Mouse (Mus musculus) right cerebral cortex, postnatal 10 days (tissue): Measurements from ENCODE around the gene Tagap.
"Not testable (repeated sequence)": the region's sequence is repeated elsewhere in the genome, so short reads cannot be mapped to it uniquely, and the experiment has no call there.

Source experiments
- DNase-seq, 2 experiments: peaks; one replicate each; pipeline ENCODE4 v3.0.0; 2021; ENCODE audit warnings: low spot score in 2 of 2

Gene Tagap

GRCm38 (mm10) chr17:7914596-7915227, 11.1 kb upstream of the Tagap start:
- no peak for DNase-seq

DNA sequence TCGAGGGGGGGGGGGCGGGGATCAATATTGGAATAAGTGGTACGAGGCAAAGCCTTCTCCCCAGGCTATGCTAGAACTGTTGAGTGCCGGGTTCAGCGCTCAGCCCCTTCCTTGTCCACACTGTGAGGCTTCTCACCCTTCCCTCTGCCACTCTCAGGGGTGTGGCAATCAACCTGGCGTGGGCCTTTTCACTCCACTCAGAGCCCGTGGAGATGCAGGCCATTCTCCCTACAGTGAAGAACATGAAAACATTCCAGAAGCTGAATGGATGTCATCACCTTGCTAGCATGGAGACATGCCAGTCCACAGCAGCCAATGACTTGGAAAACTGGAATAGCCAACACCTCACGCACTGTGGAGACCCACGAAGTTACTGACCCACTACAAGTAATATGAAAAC, 10.0 kb upstream of the Tagap start:
- no peak for DNase-seq

DNA sequence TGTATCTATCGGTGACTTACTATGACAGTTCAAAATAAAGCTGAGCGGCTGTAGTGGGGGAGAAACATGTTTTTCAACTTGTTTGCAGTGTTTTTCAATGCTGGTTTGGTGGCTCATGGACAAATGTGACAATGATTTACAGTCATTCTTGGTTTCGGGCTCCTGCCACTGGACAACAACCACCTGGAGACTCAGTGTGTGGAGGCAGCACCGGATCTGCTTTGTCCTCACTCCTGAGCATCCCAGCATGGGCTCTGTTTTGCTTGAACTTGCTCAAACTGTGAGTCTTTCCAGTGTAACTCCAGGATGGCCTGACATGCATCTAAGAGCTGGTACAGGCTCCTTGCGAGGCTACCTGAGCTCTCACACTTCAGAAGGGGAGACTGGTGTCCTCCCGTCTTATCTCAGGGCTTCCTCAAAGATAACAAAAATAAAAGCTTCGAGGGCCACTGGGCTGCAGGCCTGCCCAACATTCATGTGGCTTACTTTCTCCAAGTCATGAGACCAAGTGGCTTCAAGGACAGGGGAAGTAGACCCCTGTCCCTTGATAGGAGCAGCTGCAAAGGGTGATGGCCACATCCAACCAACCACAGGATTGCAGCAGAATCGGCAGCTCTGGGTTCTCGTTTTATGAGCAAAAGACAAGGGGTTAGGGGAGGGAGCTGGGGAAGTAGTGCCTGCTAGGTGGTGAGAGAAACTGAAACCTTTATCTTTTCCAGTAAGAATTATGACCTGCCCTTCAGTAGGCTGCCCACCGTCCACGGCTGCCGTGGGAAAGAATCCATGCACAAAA, 8.8 kb upstream of the Tagap start:
- DNase-seq = no peak

GRCm38 (mm10) chr17:7918355-7918754, 7.4 kb upstream of the Tagap start:
- no peak for DNase-seq

GRCm38 (mm10) chr17:7919209-7919608, 6.6 kb upstream of the Tagap start:
- DNase-seq = no peak

DNA sequence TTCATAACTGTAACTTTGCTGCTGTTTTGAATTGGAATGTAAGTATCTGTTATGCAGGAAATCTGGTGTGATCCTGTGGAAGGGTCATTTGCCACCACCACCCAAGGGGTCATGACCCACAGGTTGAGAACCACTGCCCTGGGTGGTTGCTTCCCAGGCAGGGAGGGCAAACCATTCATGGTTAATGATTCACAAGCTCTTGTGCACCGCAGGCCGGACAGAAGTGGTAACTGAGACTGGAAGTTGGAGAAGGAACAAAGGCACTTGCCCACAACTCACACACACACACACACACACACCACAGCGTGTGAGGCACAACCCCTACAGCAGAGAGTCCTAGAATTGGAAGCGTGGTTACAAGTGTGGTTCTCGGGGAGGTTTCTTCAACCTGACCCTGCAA, 3.2 kb upstream of the Tagap start:
- DNase-seq = no peak

DNA sequence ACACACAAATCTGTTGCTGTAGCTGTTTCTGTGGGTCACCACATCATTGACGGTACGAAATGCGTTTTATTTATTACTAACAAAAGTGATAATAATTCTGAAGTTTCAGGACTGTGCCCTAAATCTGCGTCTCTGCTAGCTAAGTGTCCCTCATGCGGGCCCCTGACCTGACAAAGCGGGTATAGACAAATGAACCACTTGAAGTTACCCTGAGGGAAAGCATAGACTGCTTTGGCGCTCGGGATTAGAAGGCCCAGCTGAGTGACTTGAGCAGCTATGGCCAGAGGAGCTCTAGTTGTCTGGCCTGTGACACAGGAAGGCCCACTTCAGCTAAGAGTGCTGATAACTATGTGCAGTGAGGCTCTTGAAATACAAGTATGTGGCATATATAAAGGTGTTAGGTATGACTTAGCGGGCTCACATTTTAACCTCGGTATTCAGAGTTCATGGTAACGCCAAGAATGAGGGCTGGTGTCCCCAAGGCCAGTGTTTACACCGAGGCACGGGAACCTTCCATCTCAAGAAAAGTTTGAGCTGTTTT, 1.5 kb upstream of the Tagap start:
- DNase-seq = peak in 1 of 2 experiments; percentile 14

- DNase-seq = peak; percentile 61 to 79
These were observed 2.1 kb downstream of the Tagap start for GRCm38 (mm10) chr17:7927582-7928535.

GRCm38 (mm10) chr17:7928662-7929061, 2.9 kb downstream of the Tagap start:
- peak in 1 of 2 experiments; percentile 9 for DNase-seq

DNA sequence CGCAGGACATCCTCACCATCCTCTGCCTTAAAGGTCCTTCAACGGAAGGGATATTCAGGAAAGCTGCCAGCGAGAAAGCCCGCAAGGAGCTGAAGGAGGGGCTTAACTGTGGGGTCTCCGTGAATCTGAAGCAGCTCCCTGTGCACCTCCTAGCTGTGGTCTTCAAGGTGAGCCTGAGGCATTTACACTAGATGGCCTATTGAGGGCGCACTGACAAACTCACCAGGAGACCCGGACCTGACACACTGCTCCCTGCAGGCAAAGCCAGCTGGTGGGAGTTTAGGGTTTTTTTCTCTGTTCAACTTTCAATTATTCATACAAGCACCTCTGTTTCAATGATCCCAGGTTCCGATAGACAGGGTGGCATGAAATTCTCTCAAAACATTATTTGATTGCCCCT, 3.5 kb downstream of the Tagap start:
- peak in 1 of 2 experiments; percentile 19 for DNase-seq

- peak in 1 of 2 experiments; percentile 9 for DNase-seq
These were observed 5.5 kb downstream of the Tagap start for GRCm38 (mm10) chr17:7931096-7931990.

- not testable (repeated sequence) for DNase-seq
These were observed 6.3 kb downstream of the Tagap start for GRCm38 (mm10) chr17:7932121-7932520.

- DNase-seq = peak; percentile 58 to 64
These were observed 13.8 kb downstream of the Tagap start for GRCm38 (mm10) chr17:7939640-7940039.

DNA sequence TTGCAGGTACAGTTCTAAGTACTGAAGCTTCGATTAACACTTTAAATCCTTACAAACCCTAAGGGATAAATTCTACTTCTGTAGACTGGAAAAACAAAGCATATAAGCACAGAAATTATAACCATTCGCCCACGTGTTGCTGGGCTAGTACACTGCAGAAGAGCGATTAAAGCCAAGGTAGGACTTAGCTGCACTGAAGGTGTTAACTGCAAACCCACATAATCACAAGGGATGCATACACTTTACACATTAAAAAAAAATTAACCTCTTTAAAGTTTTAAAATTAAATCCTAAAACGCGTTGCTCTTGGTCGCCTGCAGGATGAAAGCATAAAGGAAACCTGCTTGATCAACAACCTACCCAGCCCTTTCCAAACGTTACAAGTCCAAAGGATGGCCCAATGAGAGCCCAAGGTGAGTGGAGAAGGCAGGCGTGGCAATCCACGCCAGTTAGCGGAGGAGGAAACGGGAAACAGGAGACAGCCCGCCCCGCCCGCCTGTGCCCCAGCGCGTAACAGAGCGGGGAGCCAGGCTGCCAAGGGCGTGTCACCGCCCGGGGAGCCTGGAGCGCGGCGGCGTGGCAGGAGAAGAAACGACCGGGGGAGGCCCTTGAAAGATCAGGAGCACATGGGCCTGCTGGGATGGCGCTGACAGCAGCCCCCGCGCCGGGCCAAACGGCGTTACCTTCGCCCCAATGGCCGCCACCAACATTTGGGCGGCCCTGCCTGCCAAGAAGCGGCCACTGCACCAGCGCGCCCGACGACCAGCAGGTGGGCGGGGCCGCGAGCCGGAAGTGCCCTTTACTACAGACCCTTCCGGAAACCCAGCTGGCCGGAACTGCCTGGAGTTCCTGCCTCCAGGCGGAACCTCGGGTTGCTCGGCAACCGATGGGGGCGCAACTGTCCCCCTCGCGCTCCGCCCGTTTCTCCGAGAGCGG, 19.6 kb downstream of the Tagap start, which contains the start of gene Rsph3a:
Gene Rsph3a (plus strand): TSS at position 498 of the 936 bp plus-strand sequence.
- DNase-seq = peak; percentile 91 to 93

- not testable (repeated sequence) for DNase-seq
These were observed 20.3 kb downstream of the Tagap start for GRCm38 (mm10) chr17:7946053-7946627.

- DNase-seq = not testable (repeated sequence)
These were observed 25.5 kb downstream of the Tagap start for GRCm38 (mm10) chr17:7951333-7951732.

- not testable (repeated sequence) for DNase-seq
These were observed 31.4 kb downstream of the Tagap start for GRCm38 (mm10) chr17:7957242-7957641.

- not testable (repeated sequence) for DNase-seq
These were observed 37.5 kb downstream of the Tagap start for GRCm38 (mm10) chr17:7963333-7963732.

GRCm38 (mm10) chr17:7964398-7964797, 38.6 kb downstream of the Tagap start:
- not testable (repeated sequence) for DNase-seq
